Mouse (Mus musculus) activated CD4-positive, CD25-positive, alpha-beta regulatory T cell, adult 9 weeks (primary cell): Measurements from ENCODE around the gene Nppc. TPM values are rescaled to one million over a fixed set of nuclear protein-coding genes. Genes with fewer than 3 reads are reported as not detected.

Experiments used
- polyA plus RNA-seq: library from polyadenylated mRNA; unstranded; fragments of 100-300 nt; shearing (Covaris generic); gene quantifications from one replicate; pipeline ENCODE4 v1.2.1, GENCODE M21; 2017

The Nppc gene
- polyA plus RNA-seq, result not detected

DNA sequence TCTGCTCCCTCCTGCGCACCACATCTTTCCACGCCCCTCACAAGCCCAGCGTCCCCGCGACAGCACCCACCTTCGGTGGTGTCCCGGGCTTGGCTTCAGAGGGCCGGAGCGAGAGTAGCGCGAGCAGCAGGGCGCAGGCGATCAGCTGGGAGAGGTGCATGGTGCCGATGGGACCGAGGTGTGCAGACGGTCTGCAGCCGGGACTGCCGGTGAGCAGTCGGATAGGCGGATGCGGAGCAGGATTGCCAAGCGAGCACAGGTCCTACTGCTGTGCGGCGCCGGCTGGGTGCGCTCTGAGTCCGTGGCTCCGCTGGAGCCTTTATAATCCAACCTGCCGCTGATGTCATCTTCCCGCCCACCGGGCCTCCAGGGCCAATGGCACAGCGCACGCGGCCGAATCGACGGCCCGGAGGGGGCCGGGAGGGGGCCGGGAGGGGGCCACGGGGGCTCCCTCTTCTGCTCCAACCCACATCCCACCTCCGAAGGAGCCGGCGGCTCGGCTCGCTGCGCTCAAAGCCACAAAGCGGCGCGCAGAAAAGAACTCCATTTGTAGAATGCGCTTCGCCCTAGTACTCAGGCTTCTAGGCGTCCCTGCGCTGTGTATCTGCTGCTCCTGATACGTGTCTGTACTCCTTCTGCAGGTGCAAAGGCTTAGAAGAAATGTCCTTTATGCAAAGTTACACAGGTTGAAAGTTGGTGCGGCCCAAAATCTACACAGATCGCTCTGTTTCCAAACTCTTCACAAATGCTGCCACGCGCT lies at the start of gene Nppc:
Nppc (minus strand) TSS at position 293 of the 760 bp plus-strand sequence.

DNA sequence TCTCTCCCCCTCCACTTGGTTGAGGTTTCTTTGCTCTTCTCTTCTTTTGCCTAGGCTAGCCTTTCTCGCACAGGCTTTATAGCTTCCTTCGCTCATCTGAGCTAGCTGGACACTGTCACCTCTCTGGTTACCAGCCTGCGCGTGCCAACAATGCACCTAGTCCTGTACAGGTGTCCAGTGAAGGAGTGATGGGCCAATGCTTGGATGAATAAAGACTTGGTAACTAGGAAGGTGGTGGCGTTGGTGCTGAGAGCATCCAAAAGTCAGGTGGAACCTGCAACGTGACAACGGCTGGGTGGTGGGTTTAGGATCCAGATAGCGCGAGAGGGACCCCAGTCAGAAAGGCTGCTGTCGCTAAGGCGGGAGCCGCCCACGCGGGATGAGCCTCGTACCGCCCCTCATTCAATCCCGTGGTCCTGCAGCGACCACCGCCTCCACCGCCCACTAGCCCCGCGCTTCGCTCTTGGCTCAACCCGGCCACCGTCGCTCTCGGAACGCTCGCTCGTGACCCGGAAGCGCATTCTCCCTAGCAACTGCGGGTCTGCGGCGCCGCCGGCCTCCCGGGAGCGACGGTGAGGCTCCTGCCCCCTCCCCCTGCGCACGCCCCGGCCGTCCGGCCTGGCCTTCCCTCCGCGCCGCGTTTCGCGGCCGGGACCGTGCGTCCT lies 33.1 kb upstream of the Nppc start, which contains the start of gene Dis3l2:
Dis3l2 (plus strand) TSS at position 509 of the 665 bp plus-strand sequence.

Other genes starting within 250 kb of the Nppc start
- 1.9 TPM for gene Nmur1, start 244.3 kb downstream of the Nppc start, polyA plus RNA-seq
- gene Tex44, start 244.2 kb downstream of the Nppc start, polyA plus RNA-seq, result not detected
- 1,686 TPM for gene Ptma, start 143.8 kb downstream of the Nppc start, polyA plus RNA-seq
- gene Pde6d, start 87.9 kb downstream of the Nppc start, polyA plus RNA-seq, result 54.2 TPM
- 34.9 TPM for gene Cops7b, start 87.7 kb downstream of the Nppc start, polyA plus RNA-seq
- 36.3 TPM for gene Dis3l2, start 33.2 kb upstream of the Nppc start, polyA plus RNA-seq